Mouse (Mus musculus): ENCODE measurements around the gene Fbxo24. TPM values are rescaled to one million over a fixed set of nuclear protein-coding genes. Genes with fewer than 3 reads are reported as not detected.
A peak's percentile ranks its signal among the peaks of the same experiment; 100 is the strongest.

Fbxo24 gene
- polyA plus RNA-seq (2015; fragmentation: Nextera tagmentation; extraction: Ambion mirVana) = 0.11 and 0.16 TPM in 2 replicates

DNA sequence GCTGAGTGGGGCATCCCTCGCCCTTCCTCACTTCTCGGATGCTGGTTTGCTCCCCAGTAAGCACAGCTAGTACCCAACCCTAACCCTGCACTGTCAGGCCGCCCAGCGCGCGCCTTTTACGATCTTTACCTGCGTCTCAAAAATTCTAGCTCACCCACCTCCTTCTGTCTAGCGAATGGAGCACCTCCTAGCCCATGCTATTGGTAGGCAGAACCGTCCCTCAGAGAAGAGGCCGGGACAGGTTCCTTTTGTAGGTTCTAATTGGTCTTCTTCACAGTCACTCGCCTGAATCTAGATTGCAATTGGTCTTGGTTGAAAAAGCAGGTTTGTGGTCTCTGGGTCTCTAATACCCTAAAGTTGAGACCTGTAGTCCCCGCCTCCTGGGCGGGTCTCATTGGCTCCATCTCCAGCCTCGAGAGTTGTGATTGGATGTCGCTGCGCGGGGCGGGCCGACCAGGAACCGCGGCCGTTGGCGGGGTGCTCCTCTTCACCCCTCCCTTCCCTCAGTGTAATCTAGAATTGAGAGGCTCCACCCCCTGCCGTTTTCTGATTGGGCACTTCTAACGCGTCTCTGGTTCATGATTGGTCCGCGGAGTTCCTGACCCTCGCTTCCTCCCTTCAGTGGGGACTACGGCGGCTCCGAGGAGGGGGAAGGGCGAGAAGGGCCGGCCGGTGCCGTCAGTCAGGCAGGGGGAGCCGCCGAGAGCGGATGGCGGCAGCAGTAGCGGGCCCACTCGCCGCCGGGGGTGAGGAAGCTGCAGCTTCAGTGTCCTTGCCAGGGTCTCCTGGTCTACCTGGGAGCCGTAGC, at the start of gene Fbxo24, which contains the start of the genes Lrch4 and Gm20605:
Gene Fbxo24 (minus strand): TSS at position 505 of the 808 bp plus-strand sequence.
Gene Lrch4 (plus strand): TSS at position 624 of the 808 bp plus-strand sequence.
Gene Gm20605 (plus strand): TSS at position 678 of the 808 bp plus-strand sequence.
- WGBS = under 1% methylated on average over 44 of the region's 46 CpGs
- Histone ChIP-seq H3K27ac (replicated peaks) (peak within 1 kb of the TSS; percentile 97), H3K27me3 (ENCODE audit: control insufficient read depth, insufficient read depth, low read length) (no peaks in the 10 kb centered on the region), H3K4me2 (replicated peaks; ENCODE audit: low read depth) (peak within 1 kb of the TSS; percentile 75), H3K9me3 (ENCODE audit: control insufficient read depth, low read length) (no peaks in the 10 kb centered on the region), H3K36me3 (ENCODE audit: control insufficient read depth, insufficient read depth, low read length) (peaks cover 2% of the 10 kb centered on the region; the same call in 1 of the 2 replicates), H3K4me3 (ENCODE audit: low read depth, low read length) (peak within 1 kb of the TSS; percentile 91), H3K9ac (ENCODE audit: low read length) (peak within 1 kb of the TSS; percentile 87), H3K4me1 (replicated peaks; ENCODE audit: control insufficient read depth, insufficient read depth) (peaks cover 8% of the 10 kb centered on the region)
- ATAC-seq (ENCODE audit: low FRiP score, low TSS enrichment) (peak; percentile 95), DNase-seq (ENCODE audit: low spot score) (peak; percentile 99)
- TF ChIP-seq CTCF (IDR thresholded peaks at IDR 0.05; ENCODE audit: low read depth) (peak; percentile 47), EP300 (optimal IDR thresholded peaks at IDR 0.05) (peak; percentile 91)

DNA sequence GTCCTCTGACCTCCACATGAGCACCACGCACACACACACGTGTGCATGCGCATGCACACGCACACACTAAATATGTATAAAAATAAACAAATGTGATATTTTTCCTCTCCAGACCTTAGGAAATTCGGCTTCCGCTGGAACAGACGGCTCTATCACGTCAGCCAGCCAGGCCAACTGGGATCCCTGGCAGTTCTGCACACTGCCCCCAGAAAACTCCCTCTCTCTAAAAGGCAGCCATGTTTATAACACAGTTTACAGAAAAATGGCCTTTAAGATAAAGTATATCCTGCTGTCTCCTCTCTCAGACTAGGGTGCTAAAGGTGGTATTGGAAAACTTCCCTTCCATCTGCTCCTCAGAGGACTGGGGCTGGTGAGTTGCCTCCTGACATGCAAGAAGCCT, 49.1 kb upstream of the Fbxo24 start:
- Histone ChIP-seq H3K4me1 (replicated peaks; ENCODE audit: control insufficient read depth, insufficient read depth) (no peaks in the 10 kb centered on the region), H3K4me2 (replicated peaks; ENCODE audit: low read depth) (no peak overlapping the region), H3K36me3 (ENCODE audit: control insufficient read depth, insufficient read depth, low read length) (no peaks in the 10 kb centered on the region), H3K4me3 (ENCODE audit: low read depth, low read length) (no peak overlapping the region), H3K9ac (ENCODE audit: low read length) (no peak overlapping the region), H3K27ac (replicated peaks) (no peak overlapping the region), H3K9me3 (ENCODE audit: control insufficient read depth, low read length) (no peaks in the 10 kb centered on the region), H3K27me3 (ENCODE audit: control insufficient read depth, insufficient read depth, low read length) (no peaks in the 10 kb centered on the region)
- DNase-seq (ENCODE audit: low spot score) = no peak
- ATAC-seq (ENCODE audit: low FRiP score, low TSS enrichment) = no peak
- WGBS = 89% methylated on average over 8 of the region's 8 CpGs
- TF ChIP-seq EP300 (optimal IDR thresholded peaks at IDR 0.05) (no peak), CTCF (IDR thresholded peaks at IDR 0.05; ENCODE audit: low read depth) (no peak)

DNA sequence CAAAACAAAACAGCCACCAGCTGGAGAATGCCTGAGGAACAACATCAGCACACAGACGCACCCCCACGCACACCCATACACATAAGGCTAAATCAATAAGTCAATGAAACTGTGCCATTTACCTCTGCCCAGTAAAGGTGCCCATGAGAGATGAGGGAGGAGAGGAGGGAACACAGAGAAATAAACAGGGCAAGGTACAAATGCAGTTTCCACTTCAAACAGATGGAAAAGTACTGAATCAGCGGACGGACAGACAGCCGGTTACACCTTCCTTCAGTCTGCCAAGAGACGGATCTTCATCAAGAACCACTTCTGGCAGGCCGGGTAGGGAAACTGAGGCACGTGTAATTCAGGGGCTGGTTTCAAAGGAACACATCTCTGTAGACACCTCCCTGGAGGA, 46.0 kb upstream of the Fbxo24 start:
- ATAC-seq (ENCODE audit: low FRiP score, low TSS enrichment) (no peak), DNase-seq (ENCODE audit: low spot score) (no peak)
- peaks cover 6% of the 10 kb centered on the region; the same call in 1 of the 2 replicates for H3K4me1 ChIP-seq (replicated peaks; ENCODE audit: control insufficient read depth, insufficient read depth)
- no peaks in the 10 kb centered on the region for H3K36me3 ChIP-seq (ENCODE audit: control insufficient read depth, insufficient read depth, low read length)
- no peak overlapping the region for H3K27ac ChIP-seq (replicated peaks)
- no peak overlapping the region for H3K4me2 ChIP-seq (replicated peaks; ENCODE audit: low read depth)
- 92% methylated on average over 8 of the region's 8 CpGs for WGBS
- no peak overlapping the region for H3K9ac ChIP-seq (ENCODE audit: low read length)
- TF ChIP-seq EP300 (optimal IDR thresholded peaks at IDR 0.05) (no peak), CTCF (IDR thresholded peaks at IDR 0.05; ENCODE audit: low read depth) (no peak)
- H3K9me3 ChIP-seq (ENCODE audit: control insufficient read depth, low read length) = no peaks in the 10 kb centered on the region
- no peak overlapping the region for H3K4me3 ChIP-seq (ENCODE audit: low read depth, low read length)
- no peaks in the 10 kb centered on the region for H3K27me3 ChIP-seq (ENCODE audit: control insufficient read depth, insufficient read depth, low read length)

DNA sequence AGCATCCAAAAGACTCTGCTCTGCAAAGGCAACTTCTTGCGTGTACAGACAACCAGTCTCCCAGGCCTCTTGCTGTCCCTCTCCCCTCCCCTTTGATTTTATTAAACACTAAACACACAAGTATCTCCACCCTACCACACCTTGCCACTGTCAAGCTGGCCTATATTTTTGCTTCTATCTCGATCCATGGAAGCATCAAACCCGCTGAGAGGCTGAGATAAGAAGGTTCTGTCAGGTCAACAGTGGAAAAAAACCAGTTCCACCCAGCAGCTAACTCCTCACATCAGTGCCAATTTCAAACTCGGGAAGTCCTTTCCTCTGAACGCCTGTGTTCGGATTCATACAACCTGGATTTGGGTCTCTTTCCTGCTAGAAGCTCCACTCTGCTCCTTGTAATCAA, 44.2 kb upstream of the Fbxo24 start:
- H3K4me2 ChIP-seq (replicated peaks; ENCODE audit: low read depth) = no peak overlapping the region
- no peak overlapping the region for H3K4me3 ChIP-seq (ENCODE audit: low read depth, low read length)
- DNase-seq (ENCODE audit: low spot score) (no peak), ATAC-seq (ENCODE audit: low FRiP score, low TSS enrichment) (no peak)
- 0 out of 2 replicates have a peak overlapping the region, but pooled peaks have one; percentile 8 for H3K9ac ChIP-seq (ENCODE audit: low read length)
- no peaks in the 10 kb centered on the region for H3K27me3 ChIP-seq (ENCODE audit: control insufficient read depth, insufficient read depth, low read length)
- no peaks in the 10 kb centered on the region for H3K36me3 ChIP-seq (ENCODE audit: control insufficient read depth, insufficient read depth, low read length)
- TF ChIP-seq EP300 (optimal IDR thresholded peaks at IDR 0.05) (no peak), CTCF (IDR thresholded peaks at IDR 0.05; ENCODE audit: low read depth) (no peak)
- H3K9me3 ChIP-seq (ENCODE audit: control insufficient read depth, low read length) = no peaks in the 10 kb centered on the region
- peaks cover 6% of the 10 kb centered on the region; the same call in 1 of the 2 replicates for H3K4me1 ChIP-seq (replicated peaks; ENCODE audit: control insufficient read depth, insufficient read depth)
- WGBS = 54% methylated on average over 6 of the region's 6 CpGs
- H3K27ac ChIP-seq (replicated peaks) = no peak overlapping the region

DNA sequence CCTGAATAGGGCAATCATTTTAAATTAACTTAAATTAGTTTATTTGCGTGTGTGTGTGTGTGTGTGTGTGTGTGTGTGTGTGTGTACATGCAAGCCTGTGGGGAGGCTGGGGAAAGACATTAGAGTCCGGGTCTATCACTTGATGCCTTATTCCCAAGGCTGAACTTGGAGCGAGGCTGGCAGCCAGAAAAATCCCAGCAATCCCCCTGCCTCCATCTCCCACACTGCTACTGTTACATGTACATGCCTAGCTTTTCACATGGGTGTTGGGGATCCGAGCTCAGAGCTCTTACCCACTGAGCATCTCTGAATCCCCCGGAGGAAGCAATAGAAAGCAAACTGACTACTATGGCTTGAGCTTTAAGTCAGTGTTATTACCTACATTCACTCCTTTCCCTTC, 43.6 kb upstream of the Fbxo24 start:
- Histone ChIP-seq H3K9ac (ENCODE audit: low read length) (no peak overlapping the region), H3K4me3 (ENCODE audit: low read depth, low read length) (no peak overlapping the region), H3K27me3 (ENCODE audit: control insufficient read depth, insufficient read depth, low read length) (no peaks in the 10 kb centered on the region), H3K4me2 (replicated peaks; ENCODE audit: low read depth) (no peak overlapping the region), H3K9me3 (ENCODE audit: control insufficient read depth, low read length) (no peaks in the 10 kb centered on the region), H3K4me1 (replicated peaks; ENCODE audit: control insufficient read depth, insufficient read depth) (peaks cover 6% of the 10 kb centered on the region; the same call in 1 of the 2 replicates), H3K36me3 (ENCODE audit: control insufficient read depth, insufficient read depth, low read length) (no peaks in the 10 kb centered on the region), H3K27ac (replicated peaks) (peak overlapping the region; percentile 90)
- no peak for ATAC-seq (ENCODE audit: low FRiP score, low TSS enrichment)
- DNase-seq (ENCODE audit: low spot score) = no peak
- TF ChIP-seq CTCF (IDR thresholded peaks at IDR 0.05; ENCODE audit: low read depth) (no peak), EP300 (optimal IDR thresholded peaks at IDR 0.05) (no peak)
- 77% methylated on average over 5 of the region's 5 CpGs for WGBS

Measured in stomach, postnatal 0 days (tissue).